Mouse (Mus musculus) kidney, postnatal 10 days (tissue): ENCODE results near the gene Tuft1.
"Not testable (repeated sequence)": the region's sequence is repeated elsewhere in the genome, so short reads cannot be mapped to it uniquely, and the experiment has no call there.

Experiments
- DNase-seq: peaks from one replicate; pipeline ENCODE4 v3.0.0; 2021; ENCODE audit warnings: mixed read lengths

Gene Tuft1

GRCm38 (mm10) chr3:94659142-94659748 lies 573 bp upstream of the Tuft1 start:
- DNase-seq: peak; percentile 45

- not testable (repeated sequence) for DNase-seq
Observed at GRCm38 (mm10) chr3:94657852-94658739, 576 bp downstream of the Tuft1 start.

- not testable (repeated sequence) for DNase-seq
Observed at GRCm38 (mm10) chr3:94653967-94654366, 4.7 kb downstream of the Tuft1 start.

- peak; percentile 13 for DNase-seq
Observed at GRCm38 (mm10) chr3:94650409-94650808, 8.3 kb downstream of the Tuft1 start.

GRCm38 (mm10) chr3:94648755-94649590 lies 9.7 kb downstream of the Tuft1 start:
- no peak for DNase-seq

DNA sequence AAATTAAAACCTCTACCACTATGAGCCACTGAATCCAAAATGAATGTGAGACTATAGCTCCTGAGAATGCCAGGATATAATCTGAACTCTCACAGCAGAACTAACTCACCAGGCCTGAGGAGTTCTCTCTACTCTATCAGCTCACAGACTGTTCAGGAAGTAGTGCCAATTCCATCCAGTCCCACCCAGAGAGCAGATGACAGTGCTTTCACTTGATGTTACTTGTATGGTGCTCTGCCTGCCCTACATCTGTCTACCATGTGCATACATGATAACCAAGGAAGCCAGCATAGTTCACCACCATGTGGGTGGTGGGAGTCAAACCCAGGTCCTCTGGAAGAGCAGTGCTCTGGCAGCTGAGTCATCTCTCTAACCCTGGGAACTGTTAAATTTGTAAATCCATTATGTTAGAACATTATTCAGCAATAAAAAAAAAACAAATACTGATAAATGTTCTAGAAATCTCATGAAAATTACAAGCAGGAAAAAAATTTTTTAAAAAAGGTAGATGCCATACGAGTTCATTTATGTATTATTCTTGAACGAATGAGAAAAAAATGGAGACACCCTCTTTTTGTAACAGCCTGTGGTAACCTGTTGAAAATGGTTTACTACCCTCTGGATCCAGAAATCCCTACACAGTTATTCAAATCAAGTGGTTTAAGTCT lies 16.0 kb downstream of the Tuft1 start, which contains the start of gene Gm10972:
Gm10972 (plus strand) TSS at position 618 of the 668 bp plus-strand sequence.
- not testable (repeated sequence) for DNase-seq

DNA sequence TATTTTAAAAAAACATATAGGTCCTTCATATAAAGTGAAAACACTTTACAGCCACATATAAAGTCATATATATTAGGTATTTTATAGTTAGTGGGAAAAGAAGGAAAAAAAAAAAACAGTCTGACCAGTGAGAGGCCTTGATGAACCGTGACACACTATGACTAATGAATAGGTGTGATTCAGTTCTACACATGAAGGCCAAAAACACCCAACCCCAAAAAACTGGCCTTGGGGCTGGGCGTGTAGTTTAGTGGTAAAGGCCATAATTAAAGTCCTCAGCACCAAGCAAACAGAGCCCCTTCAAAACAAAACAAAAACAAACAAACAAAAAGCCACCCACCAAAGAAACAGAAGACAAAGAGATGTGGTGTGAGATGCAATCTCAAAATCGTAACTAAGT lies 28.8 kb downstream of the Tuft1 start:
- DNase-seq: no peak

DNA sequence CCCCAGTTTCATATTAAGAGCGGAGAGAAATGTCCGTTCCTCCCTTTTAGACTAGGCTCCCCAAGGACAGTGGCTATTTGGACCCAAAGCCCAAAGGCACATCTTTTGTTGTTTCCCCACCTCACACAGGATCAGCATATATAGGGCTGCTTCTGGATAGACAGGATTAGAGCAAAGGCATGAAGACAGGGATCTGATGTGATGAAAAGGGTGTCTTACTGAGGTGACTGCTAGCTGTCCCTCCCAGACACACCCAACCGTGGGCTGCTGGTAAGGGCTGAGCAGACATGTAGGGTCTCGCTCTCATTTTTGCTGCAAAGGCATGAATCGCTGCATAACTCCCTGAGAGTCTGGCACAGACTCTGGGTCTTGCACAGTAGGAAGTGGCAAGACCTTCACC lies 30.0 kb downstream of the Tuft1 start:
- no peak for DNase-seq

GRCm38 (mm10) chr3:94624281-94624680 lies 34.4 kb downstream of the Tuft1 start:
- DNase-seq: no peak

GRCm38 (mm10) chr3:94622550-94622949 lies 36.1 kb downstream of the Tuft1 start:
- no peak for DNase-seq

- DNase-seq: no peak
Observed at GRCm38 (mm10) chr3:94621740-94622507, 36.7 kb downstream of the Tuft1 start.

DNA sequence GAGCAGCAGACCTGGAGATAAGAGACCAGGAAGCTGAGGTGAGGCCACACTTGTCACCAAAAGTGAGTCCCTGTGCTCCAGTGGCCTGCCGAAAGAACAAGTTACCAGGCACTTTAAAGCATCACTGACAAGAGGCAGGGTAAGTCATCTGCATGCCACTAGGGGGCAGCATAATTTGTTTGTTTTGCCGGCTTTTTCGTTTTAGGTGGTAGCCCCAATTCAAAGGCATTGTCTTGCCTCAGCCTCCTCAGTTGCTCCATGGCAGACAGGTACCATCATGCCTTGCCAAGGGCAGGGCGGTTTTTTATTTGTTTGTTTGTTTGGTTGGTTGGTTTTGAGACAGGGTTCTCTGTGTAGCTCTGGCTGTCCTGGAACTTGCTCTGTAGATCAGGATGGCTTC lies 42.0 kb downstream of the Tuft1 start:
- DNase-seq: peak; percentile 47

GRCm38 (mm10) chr3:94613258-94613878 lies 45.3 kb downstream of the Tuft1 start:
- no peak for DNase-seq

- no peak for DNase-seq
Observed at GRCm38 (mm10) chr3:94612274-94612673, 46.4 kb downstream of the Tuft1 start.

DNA sequence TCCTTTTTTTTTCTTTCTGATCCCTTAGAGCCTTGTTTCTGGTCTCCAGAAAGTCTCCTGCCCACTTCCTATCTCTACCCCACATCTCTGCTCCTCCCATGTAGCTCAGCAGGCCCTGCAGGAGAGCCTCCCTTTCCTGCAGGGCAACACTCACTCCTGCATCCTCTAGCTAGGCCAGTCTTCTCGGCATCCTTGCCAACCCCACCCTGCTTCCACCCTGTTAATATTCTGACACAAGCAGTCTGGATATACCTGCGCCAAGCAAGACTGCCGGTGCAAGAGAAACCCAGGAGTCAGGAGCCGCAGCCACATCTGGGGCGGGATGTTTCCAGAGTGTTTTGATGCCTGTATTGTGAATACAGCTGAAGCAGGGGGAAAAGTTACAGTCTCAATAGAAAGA lies 46.8 kb downstream of the Tuft1 start:
- DNase-seq: no peak

- no peak for DNase-seq
Observed at GRCm38 (mm10) chr3:94611343-94611742, 47.3 kb downstream of the Tuft1 start.

DNA sequence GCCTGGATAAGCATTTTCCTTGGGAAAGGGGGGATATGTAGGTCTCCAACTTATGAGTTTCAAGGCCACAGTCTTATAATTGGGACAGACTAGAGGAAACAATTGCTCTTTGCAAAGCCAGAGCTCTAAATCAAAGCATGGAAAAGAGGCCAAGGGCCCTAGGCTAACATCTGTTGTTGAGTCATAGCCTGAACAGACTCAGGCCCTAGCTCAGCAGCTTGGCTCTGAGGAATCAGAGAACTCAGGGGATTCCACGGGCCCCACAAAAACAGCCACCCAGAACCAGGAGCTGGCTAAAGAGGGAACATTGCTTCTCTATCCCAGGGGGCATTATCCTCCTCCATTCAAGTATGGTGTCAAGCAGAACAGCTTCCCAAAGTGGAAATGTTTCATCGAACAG lies 48.1 kb downstream of the Tuft1 start:
- DNase-seq: peak; percentile 34

DNA sequence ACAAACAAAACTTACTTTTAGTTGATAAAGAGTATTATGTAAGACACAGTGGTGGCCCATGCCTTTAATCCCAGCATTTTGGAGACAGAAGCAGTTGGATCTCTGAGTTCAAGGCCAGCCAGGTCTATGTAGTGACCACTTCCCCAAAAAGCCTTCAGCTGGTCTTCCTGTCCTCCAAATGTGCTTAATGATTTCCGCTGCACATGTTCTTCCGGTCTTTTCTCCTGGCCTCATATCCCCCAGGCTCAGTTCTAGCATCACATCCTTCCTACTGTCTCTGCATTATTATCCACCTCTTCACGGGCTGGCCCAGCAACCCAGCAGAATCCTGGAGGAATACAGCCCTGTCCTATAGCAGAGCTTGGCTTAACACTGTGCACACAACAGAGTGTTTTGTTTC lies 49.1 kb downstream of the Tuft1 start:
- no peak for DNase-seq

GRCm38 (mm10) chr3:94601959-94602358 lies 56.7 kb downstream of the Tuft1 start:
- peak; percentile 77 for DNase-seq

- DNase-seq: no peak
Observed at GRCm38 (mm10) chr3:94597224-94597779, 61.4 kb downstream of the Tuft1 start.

- DNase-seq: no peak
Observed at GRCm38 (mm10) chr3:94595871-94596287, 62.8 kb downstream of the Tuft1 start.
